Mouse (Mus musculus): ENCODE measurements around the gene Espnl.
A peak's percentile ranks its signal among the peaks of the same experiment; 100 is the strongest.

The Espnl gene

GRCm38 (mm10) chr1:91321760-91322438 lies at the start of gene Espnl:
Gene Espnl (plus strand): TSS chr1:91322075.
- DNase-seq (ENCODE audit: low read depth, low spot score): no peak

- no peak for DNase-seq (ENCODE audit: low read depth, low spot score)
These were observed 49.6 kb upstream of the Espnl start for GRCm38 (mm10) chr1:91272260-91272659.

GRCm38 (mm10) chr1:91276581-91276980 lies 45.3 kb upstream of the Espnl start:
- no peak for DNase-seq (ENCODE audit: low read depth, low spot score)

GRCm38 (mm10) chr1:91277480-91277879 lies 44.4 kb upstream of the Espnl start:
- no peak for DNase-seq (ENCODE audit: low read depth, low spot score)

- DNase-seq (ENCODE audit: low read depth, low spot score): peak; percentile 16
These were observed 43.3 kb upstream of the Espnl start for GRCm38 (mm10) chr1:91278410-91279119.

GRCm38 (mm10) chr1:91279126-91279525 lies 42.7 kb upstream of the Espnl start:
- DNase-seq (ENCODE audit: low read depth, low spot score): peak; percentile 49

GRCm38 (mm10) chr1:91282582-91282981 lies 39.3 kb upstream of the Espnl start:
- DNase-seq (ENCODE audit: low read depth, low spot score): no peak

- DNase-seq (ENCODE audit: low read depth, low spot score): no peak
These were observed 32.5 kb upstream of the Espnl start for GRCm38 (mm10) chr1:91289375-91289774.

- no peak for DNase-seq (ENCODE audit: low read depth, low spot score)
These were observed 29.6 kb upstream of the Espnl start for GRCm38 (mm10) chr1:91292101-91292825.

GRCm38 (mm10) chr1:91295544-91295943 lies 26.3 kb upstream of the Espnl start:
- DNase-seq (ENCODE audit: low read depth, low spot score): no peak

- peak; percentile 93 for DNase-seq (ENCODE audit: low read depth, low spot score)
These were observed 23.8 kb upstream of the Espnl start, which contains the start of gene Scly for GRCm38 (mm10) chr1:91297799-91298744. Gene Scly (plus strand): TSS chr1:91298338.

- peak; percentile 33 for DNase-seq (ENCODE audit: low read depth, low spot score)
These were observed 22.7 kb upstream of the Espnl start for GRCm38 (mm10) chr1:91299026-91299706.

- DNase-seq (ENCODE audit: low read depth, low spot score): no peak
These were observed 22.0 kb upstream of the Espnl start for GRCm38 (mm10) chr1:91299707-91300426.

- no peak for DNase-seq (ENCODE audit: low read depth, low spot score)
These were observed 20.5 kb upstream of the Espnl start for GRCm38 (mm10) chr1:91301206-91301920.

GRCm38 (mm10) chr1:91302021-91302420 lies 19.9 kb upstream of the Espnl start:
- DNase-seq (ENCODE audit: low read depth, low spot score): no peak

GRCm38 (mm10) chr1:91304621-91305020 lies 17.3 kb upstream of the Espnl start:
- DNase-seq (ENCODE audit: low read depth, low spot score): no peak

- DNase-seq (ENCODE audit: low read depth, low spot score): no peak
These were observed 12.3 kb upstream of the Espnl start for GRCm38 (mm10) chr1:91309366-91310085.

- no peak for DNase-seq (ENCODE audit: low read depth, low spot score)
These were observed 9.6 kb upstream of the Espnl start for GRCm38 (mm10) chr1:91312273-91312672.

- DNase-seq (ENCODE audit: low read depth, low spot score): no peak
These were observed 8.6 kb upstream of the Espnl start for GRCm38 (mm10) chr1:91313251-91313650.

All from CD4-positive, CD25-positive, alpha-beta regulatory T cell, adult 2 months (primary cell).